Mouse (Mus musculus) gastrocnemius, postnatal 10 days (tissue): ENCODE results near the gene Sergef. TPM values are rescaled to one million over a fixed set of nuclear protein-coding genes. Genes with fewer than 3 reads are reported as not detected.

Source experiments
- DNase-seq: peaks from one replicate; pipeline ENCODE4 v3.0.0; 2021; ENCODE audit warnings: mixed read lengths
- total RNA-seq, 2 experiments: library from RNA; stranded (reverse); gene quantifications; 2 replicates each; pipeline ENCODE4 v1.2.3; 2021

The Sergef gene
- total RNA-seq, 2 experiments from 2014 or later = 5.8 to 6.7 TPM

GRCm38 (mm10) chr7:46572803-46573594 lies 66.6 kb downstream of the Sergef start:
- no peak for DNase-seq

GRCm38 (mm10) chr7:46569509-46569908 lies 70.1 kb downstream of the Sergef start:
- peak; percentile 27 for DNase-seq

GRCm38 (mm10) chr7:46566318-46567007 lies 73.1 kb downstream of the Sergef start:
- DNase-seq = no peak

- no peak for DNase-seq
These were observed 74.2 kb downstream of the Sergef start for GRCm38 (mm10) chr7:46565374-46565773.

- no peak for DNase-seq
These were observed 75.8 kb downstream of the Sergef start for GRCm38 (mm10) chr7:46563801-46564200.

- no peak for DNase-seq
These were observed 79.5 kb downstream of the Sergef start for GRCm38 (mm10) chr7:46560061-46560460.

- peak; percentile 41 for DNase-seq
These were observed 80.0 kb downstream of the Sergef start for GRCm38 (mm10) chr7:46559643-46560042.

- no peak for DNase-seq
These were observed 80.6 kb downstream of the Sergef start for GRCm38 (mm10) chr7:46559006-46559405.

GRCm38 (mm10) chr7:46557996-46558395 lies 81.6 kb downstream of the Sergef start:
- DNase-seq = no peak

GRCm38 (mm10) chr7:46557387-46557786 lies 82.2 kb downstream of the Sergef start:
- DNase-seq = no peak

- no peak for DNase-seq
These were observed 83.1 kb downstream of the Sergef start for GRCm38 (mm10) chr7:46556358-46557118.

GRCm38 (mm10) chr7:46555731-46556130 lies 83.9 kb downstream of the Sergef start:
- no peak for DNase-seq

- no peak for DNase-seq
These were observed 84.8 kb downstream of the Sergef start for GRCm38 (mm10) chr7:46554855-46555254.

GRCm38 (mm10) chr7:46554003-46554402 lies 85.6 kb downstream of the Sergef start:
- DNase-seq = no peak

- DNase-seq = no peak
These were observed 87.5 kb downstream of the Sergef start for GRCm38 (mm10) chr7:46551935-46552752.

- no peak for DNase-seq
These were observed 88.4 kb downstream of the Sergef start for GRCm38 (mm10) chr7:46551173-46551572.

- DNase-seq = no peak
These were observed 91.5 kb downstream of the Sergef start for GRCm38 (mm10) chr7:46548124-46548523.

- DNase-seq = no peak
These were observed 92.0 kb downstream of the Sergef start for GRCm38 (mm10) chr7:46547642-46548041.

- DNase-seq = no peak
These were observed 93.1 kb downstream of the Sergef start for GRCm38 (mm10) chr7:46546539-46546938.

GRCm38 (mm10) chr7:46544195-46544641 lies 95.4 kb downstream of the Sergef start:
- DNase-seq = peak; percentile 65

- DNase-seq = no peak
These were observed 97.5 kb downstream of the Sergef start for GRCm38 (mm10) chr7:46542117-46542516.

GRCm38 (mm10) chr7:46540616-46541015 lies 99.0 kb downstream of the Sergef start:
- DNase-seq = no peak
